Mouse (Mus musculus): ENCODE results near the gene Gm156.
"Not testable (repeated sequence)": the region's sequence is repeated elsewhere in the genome, so short reads cannot be mapped to it uniquely, and the experiment has no call there.

The Gm156 gene

GRCm38 (mm10) chr6:129784170-129784569 lies at the start of gene Gm156:
Gene Gm156, minus strand, starts transcription at chr6:129784270.
- not testable (repeated sequence) for DNase-seq

- DNase-seq = no peak
Observed at GRCm38 (mm10) chr6:129825559-129825958, 41.5 kb upstream of the Gm156 start.

GRCm38 (mm10) chr6:129824004-129824403 lies 39.9 kb upstream of the Gm156 start:
- DNase-seq = no peak

- no peak for DNase-seq
Observed at GRCm38 (mm10) chr6:129817731-129818130, 33.7 kb upstream of the Gm156 start.

- no peak for DNase-seq
Observed at GRCm38 (mm10) chr6:129747654-129748032, 36.4 kb downstream of the Gm156 start.

GRCm38 (mm10) chr6:129747016-129747653 lies 36.9 kb downstream of the Gm156 start:
- DNase-seq = no peak

GRCm38 (mm10) chr6:129746151-129746550 lies 37.9 kb downstream of the Gm156 start:
- no peak for DNase-seq

- DNase-seq = no peak
Observed at GRCm38 (mm10) chr6:129740069-129740721, 43.9 kb downstream of the Gm156 start, which contains the start of gene Klri2. Gene Klri2, minus strand, starts transcription at chr6:129740484.

- no peak for DNase-seq
Observed at GRCm38 (mm10) chr6:129736414-129736813, 47.7 kb downstream of the Gm156 start.

- DNase-seq = no peak
Observed at GRCm38 (mm10) chr6:129727237-129727636, 56.8 kb downstream of the Gm156 start.

- DNase-seq = no peak
Observed at GRCm38 (mm10) chr6:129721390-129721789, 62.7 kb downstream of the Gm156 start.

- DNase-seq = no peak
Observed at GRCm38 (mm10) chr6:129720487-129720886, 63.6 kb downstream of the Gm156 start.

- no peak for DNase-seq
Observed at GRCm38 (mm10) chr6:129717032-129717431, 67.0 kb downstream of the Gm156 start, which contains the start of gene Klri1. Gene Klri1, minus strand, starts transcription at chr6:129717132.

Data from layer of hippocampus, adult 9-11 months (tissue).